Mouse (Mus musculus): ENCODE measurements at regions not wholly inside any gene's neighbourhood (a gene's known extent, or its start where the extent isn't known, plus 50 kb on each side); places are given as distances from the start of the nearest gene placed in this dataset.

DNA sequence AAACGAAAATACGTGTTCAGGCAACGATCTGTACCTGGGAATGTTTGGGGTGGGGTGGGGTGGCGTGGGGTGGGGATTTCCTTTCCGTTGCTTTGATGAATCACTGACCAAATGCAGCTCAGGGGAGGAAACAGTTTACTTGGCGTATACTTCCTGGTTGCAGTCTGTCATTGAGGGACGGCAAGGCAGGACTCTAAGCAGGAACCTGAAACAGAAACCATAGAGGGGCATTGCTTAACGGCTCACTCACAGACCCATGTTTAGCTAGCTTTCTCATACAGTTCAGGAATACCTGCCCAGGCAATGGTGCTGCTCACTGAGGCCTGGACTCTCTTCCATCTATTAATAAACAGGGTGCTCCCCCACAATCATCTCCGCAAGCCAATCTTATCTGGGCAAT lies 55.1 kb upstream of the Smox start:
- Histone ChIP-seq H3K36me3 (ENCODE audit: control insufficient read depth, insufficient read depth, low read length) (no peaks in the 10 kb centered on the region), H3K4me3 (ENCODE audit: extremely low read depth, insufficient read depth, insufficient read length) (no peak overlapping the region), H3K27me3 (ENCODE audit: control insufficient read depth, insufficient read depth, low read length) (0 out of 2 replicates have a peak, but pooled peaks cover 2% of the 10 kb centered on the region), H3K4me1 (ENCODE audit: control insufficient read depth, insufficient read depth, insufficient read length) (no peaks in the 10 kb centered on the region), H3K27ac (ENCODE audit: insufficient read depth, low read length) (no peak overlapping the region)
- DNase-seq (ENCODE audit: low read depth in 1 of 2, low spot score in 2 of 2) = no peak
- no peak for TF ChIP-seq CTCF (IDR thresholded peaks at IDR 0.05; ENCODE audit: extremely low read depth, insufficient read depth, insufficient read length, insufficient replicate concordance)
- no peak for TF ChIP-seq POLR2A (IDR thresholded peaks at IDR 0.05; ENCODE audit: low read depth, low read length)
- 70% methylated on average over 9 of the region's 9 CpGs for WGBS

DNA sequence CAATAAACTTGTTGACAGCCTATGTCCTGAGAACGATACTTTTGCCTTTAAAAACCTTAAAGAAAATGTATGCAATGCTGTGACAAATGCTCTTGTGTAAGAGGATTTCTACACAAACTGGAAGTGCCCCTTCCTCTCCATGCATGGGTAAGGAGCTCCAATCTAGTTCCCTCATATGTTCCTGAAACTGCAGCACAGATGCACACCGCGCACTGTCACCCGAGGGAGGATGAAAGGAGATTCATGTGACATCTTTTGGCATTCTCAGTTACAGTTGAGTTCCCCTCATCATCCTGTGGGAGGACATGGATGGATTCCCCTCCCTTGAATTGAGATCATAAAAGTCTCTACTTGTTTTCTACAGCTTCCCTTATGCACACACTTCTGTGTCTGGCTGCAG lies 60.8 kb upstream of the Smox start:
- Histone ChIP-seq H3K4me1 (ENCODE audit: control insufficient read depth, insufficient read depth, insufficient read length) (no peaks in the 10 kb centered on the region), H3K36me3 (ENCODE audit: control insufficient read depth, insufficient read depth, low read length) (no peaks in the 10 kb centered on the region), H3K27ac (ENCODE audit: insufficient read depth, low read length) (no peak overlapping the region), H3K4me3 (ENCODE audit: extremely low read depth, insufficient read depth, insufficient read length) (no peak overlapping the region), H3K27me3 (ENCODE audit: control insufficient read depth, insufficient read depth, low read length) (0 out of 2 replicates have a peak, but pooled peaks cover 2% of the 10 kb centered on the region)
- WGBS = 74% methylated on average over 4 of the region's 4 CpGs
- DNase-seq (ENCODE audit: low read depth in 1 of 2, low spot score in 2 of 2) = no peak
- TF ChIP-seq POLR2A (IDR thresholded peaks at IDR 0.05; ENCODE audit: low read depth, low read length) (no peak), CTCF (IDR thresholded peaks at IDR 0.05; ENCODE audit: extremely low read depth, insufficient read depth, insufficient read length, insufficient replicate concordance) (no peak)

GRCm38 (mm10) chr2:131428089-131428488 lies 63.2 kb upstream of the Smox start:
- H3K36me3 ChIP-seq (ENCODE audit: control insufficient read depth, insufficient read depth, low read length) = no peaks in the 10 kb centered on the region
- H3K27ac ChIP-seq (ENCODE audit: insufficient read depth, low read length) = no peak overlapping the region
- no peaks in the 10 kb centered on the region for H3K27me3 ChIP-seq (ENCODE audit: control insufficient read depth, insufficient read depth, low read length)
- 75% methylated on average over 4 of the region's 4 CpGs for WGBS
- no peak for TF ChIP-seq POLR2A (IDR thresholded peaks at IDR 0.05; ENCODE audit: low read depth, low read length)
- H3K4me3 ChIP-seq (ENCODE audit: extremely low read depth, insufficient read depth, insufficient read length) = no peak overlapping the region
- no peak for DNase-seq (ENCODE audit: low read depth in 1 of 2, low spot score in 2 of 2)
- H3K4me1 ChIP-seq (ENCODE audit: control insufficient read depth, insufficient read depth, insufficient read length) = no peaks in the 10 kb centered on the region

DNA sequence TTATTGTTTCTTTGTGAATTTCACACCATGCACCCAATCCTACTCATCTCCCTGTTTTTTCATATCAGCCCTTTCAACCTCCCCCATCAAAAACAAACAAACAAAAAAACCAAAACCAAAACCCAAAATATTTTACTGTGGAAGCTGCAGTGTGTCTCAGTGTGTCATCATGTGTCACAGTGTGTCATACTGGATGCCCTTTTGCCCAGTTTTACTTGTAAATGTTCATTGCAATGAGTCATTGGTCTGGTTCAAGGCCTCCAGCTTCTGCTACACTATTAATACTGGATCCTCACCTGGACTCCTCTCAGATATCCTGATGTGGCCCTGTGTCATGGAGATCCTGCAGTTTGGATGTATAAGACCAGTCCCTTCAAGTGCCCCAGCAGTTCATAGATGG lies 64.4 kb upstream of the Smox start:
- no peak for TF ChIP-seq POLR2A (IDR thresholded peaks at IDR 0.05; ENCODE audit: low read depth, low read length)
- no peak for TF ChIP-seq CTCF (IDR thresholded peaks at IDR 0.05; ENCODE audit: extremely low read depth, insufficient read depth, insufficient read length, insufficient replicate concordance)
- DNase-seq (ENCODE audit: low read depth in 1 of 2, low spot score in 2 of 2) = no peak
- H3K36me3 ChIP-seq (ENCODE audit: control insufficient read depth, insufficient read depth, low read length) = no peaks in the 10 kb centered on the region
- no peaks in the 10 kb centered on the region for H3K4me1 ChIP-seq (ENCODE audit: control insufficient read depth, insufficient read depth, insufficient read length)
- no peak overlapping the region for H3K27ac ChIP-seq (ENCODE audit: insufficient read depth, low read length)
- no peaks in the 10 kb centered on the region for H3K27me3 ChIP-seq (ENCODE audit: control insufficient read depth, insufficient read depth, low read length)
- H3K4me3 ChIP-seq (ENCODE audit: extremely low read depth, insufficient read depth, insufficient read length) = no peak overlapping the region

- TF ChIP-seq CTCF (IDR thresholded peaks at IDR 0.05; ENCODE audit: extremely low read depth, insufficient read depth, insufficient read length, insufficient replicate concordance) (no peak), POLR2A (IDR thresholded peaks at IDR 0.05; ENCODE audit: low read depth, low read length) (no peak)
- H3K4me3 ChIP-seq (ENCODE audit: extremely low read depth, insufficient read depth, insufficient read length) = no peak overlapping the region
- DNase-seq (ENCODE audit: low read depth in 1 of 2, low spot score in 2 of 2) = peak in 1 of 2 experiments; percentile 5
- no peaks in the 10 kb centered on the region for H3K4me1 ChIP-seq (ENCODE audit: control insufficient read depth, insufficient read depth, insufficient read length)
- WGBS = 75% methylated on average over 11 of the region's 11 CpGs
- H3K36me3 ChIP-seq (ENCODE audit: control insufficient read depth, insufficient read depth, low read length) = no peaks in the 10 kb centered on the region
- H3K27me3 ChIP-seq (ENCODE audit: control insufficient read depth, insufficient read depth, low read length) = no peaks in the 10 kb centered on the region
- H3K27ac ChIP-seq (ENCODE audit: insufficient read depth, low read length) = no peak overlapping the region
These were observed 67.5 kb upstream of the Smox start for GRCm38 (mm10) chr2:131423616-131424320.

DNA sequence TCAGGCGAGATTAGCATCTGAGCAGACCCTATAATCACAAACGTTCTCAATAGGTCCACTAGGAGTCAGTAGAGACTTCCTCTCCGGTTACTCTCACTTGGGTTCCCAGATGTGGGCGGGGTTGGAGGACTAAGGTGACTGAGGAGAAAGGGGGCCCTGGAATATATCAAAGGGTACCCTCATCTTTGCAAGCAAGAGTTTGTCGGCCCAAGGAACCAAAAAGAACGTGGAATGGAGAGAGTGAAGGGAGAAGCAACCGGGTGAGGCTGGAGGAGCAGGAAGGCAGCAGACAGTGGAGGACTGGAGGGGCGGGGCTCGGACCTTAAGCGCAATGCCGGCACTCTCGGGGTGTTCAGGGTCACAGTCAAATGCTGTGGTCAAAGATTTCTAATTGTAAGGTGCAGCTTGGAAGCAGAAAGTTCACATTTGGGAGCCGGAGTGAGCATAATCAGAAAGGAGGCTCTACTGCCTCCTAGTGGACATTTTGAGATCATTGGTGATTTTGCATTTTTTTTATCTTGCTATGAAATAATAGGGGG lies 68.3 kb upstream of the Smox start:
- Histone ChIP-seq H3K27ac (ENCODE audit: insufficient read depth, low read length) (peak overlapping the region; percentile 18; the same call in 1 of the 2 replicates), H3K27me3 (ENCODE audit: control insufficient read depth, insufficient read depth, low read length) (no peaks in the 10 kb centered on the region), H3K36me3 (ENCODE audit: control insufficient read depth, insufficient read depth, low read length) (no peaks in the 10 kb centered on the region), H3K4me3 (ENCODE audit: extremely low read depth, insufficient read depth, insufficient read length) (peak overlapping the region; percentile 64), H3K4me1 (ENCODE audit: control insufficient read depth, insufficient read depth, insufficient read length) (no peaks in the 10 kb centered on the region)
- 1% methylated on average over 13 of the region's 13 CpGs for WGBS
- DNase-seq (ENCODE audit: low read depth in 1 of 2, low spot score in 2 of 2) = peak; percentile 50 to 57
- TF ChIP-seq CTCF (IDR thresholded peaks at IDR 0.05; ENCODE audit: extremely low read depth, insufficient read depth, insufficient read length, insufficient replicate concordance) (peak; percentile 15; the same call in 1 of the 2 replicates), POLR2A (IDR thresholded peaks at IDR 0.05; ENCODE audit: low read depth, low read length) (no peak)

DNA sequence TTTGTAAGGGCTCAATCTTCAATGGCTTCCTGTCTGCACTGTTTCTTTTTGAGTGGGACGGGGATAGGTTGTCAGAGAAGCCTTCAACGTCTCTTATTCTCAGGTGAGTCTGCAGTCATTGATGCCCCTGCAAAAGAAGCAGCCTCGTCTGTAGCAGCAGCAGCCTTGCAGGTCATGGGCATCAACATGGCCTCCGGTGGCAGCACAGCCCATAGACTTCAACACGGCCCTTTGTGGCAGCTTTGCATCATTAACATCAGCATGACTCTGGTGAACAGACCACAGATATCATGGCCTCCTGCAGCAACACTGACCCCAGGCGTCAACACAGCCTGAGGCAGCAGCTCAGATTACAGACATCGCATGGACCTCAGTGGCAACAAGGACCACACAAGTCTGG lies 65.4 kb upstream of the Rnf24 start:
- Histone ChIP-seq H3K4me3 (ENCODE audit: extremely low read depth, insufficient read depth, insufficient read length) (no peak overlapping the region), H3K27me3 (ENCODE audit: control insufficient read depth, insufficient read depth, low read length) (no peaks in the 10 kb centered on the region), H3K4me1 (ENCODE audit: control insufficient read depth, insufficient read depth, insufficient read length) (no peaks in the 10 kb centered on the region), H3K27ac (ENCODE audit: insufficient read depth, low read length) (no peak overlapping the region), H3K36me3 (ENCODE audit: control insufficient read depth, insufficient read depth, low read length) (no peaks in the 10 kb centered on the region)
- WGBS = 87% methylated on average over 7 of the region's 7 CpGs
- no peak for TF ChIP-seq CTCF (IDR thresholded peaks at IDR 0.05; ENCODE audit: extremely low read depth, insufficient read depth, insufficient read length, insufficient replicate concordance)
- no peak for DNase-seq (ENCODE audit: low read depth in 1 of 2, low spot score in 2 of 2)
